Mouse (Mus musculus) layer of hippocampus, adult 8-10 months (tissue): ENCODE measurements at regions not wholly inside any gene's neighbourhood (a gene's known extent, or its start where the extent isn't known, plus 50 kb on each side); places are given as distances from the start of the nearest gene placed in this dataset.

Source experiments
- DNase-seq, 2 experiments: peaks; one replicate each; pipeline ENCODE4 v3.0.0; 2022; ENCODE audit warnings: low spot score in 2 of 2

DNA sequence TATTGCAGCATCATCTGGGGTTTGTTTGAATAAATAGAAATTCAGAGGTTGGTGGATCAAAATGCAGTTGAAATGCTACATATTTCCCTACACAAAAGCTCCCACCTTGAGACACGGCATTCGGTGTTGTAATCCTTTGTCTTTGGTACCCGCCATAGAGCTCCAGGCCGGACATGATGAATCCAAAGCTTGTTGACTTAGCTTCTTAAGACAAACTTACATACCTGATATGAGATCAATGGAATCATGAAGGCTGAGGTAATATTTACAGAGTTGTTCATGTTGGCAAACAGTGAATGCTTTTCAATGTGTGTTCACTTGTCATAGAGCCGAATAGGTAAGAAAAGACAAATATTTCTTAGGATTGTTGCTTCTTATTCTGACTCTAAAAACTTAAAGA lies 51.2 kb upstream of the Pthlh start:
- DNase-seq = no peak
